Mouse (Mus musculus): ENCODE measurements at regions not wholly inside any gene's neighbourhood (a gene's known extent, or its start where the extent isn't known, plus 50 kb on each side); places are given as distances from the start of the nearest gene placed in this dataset.

DNA sequence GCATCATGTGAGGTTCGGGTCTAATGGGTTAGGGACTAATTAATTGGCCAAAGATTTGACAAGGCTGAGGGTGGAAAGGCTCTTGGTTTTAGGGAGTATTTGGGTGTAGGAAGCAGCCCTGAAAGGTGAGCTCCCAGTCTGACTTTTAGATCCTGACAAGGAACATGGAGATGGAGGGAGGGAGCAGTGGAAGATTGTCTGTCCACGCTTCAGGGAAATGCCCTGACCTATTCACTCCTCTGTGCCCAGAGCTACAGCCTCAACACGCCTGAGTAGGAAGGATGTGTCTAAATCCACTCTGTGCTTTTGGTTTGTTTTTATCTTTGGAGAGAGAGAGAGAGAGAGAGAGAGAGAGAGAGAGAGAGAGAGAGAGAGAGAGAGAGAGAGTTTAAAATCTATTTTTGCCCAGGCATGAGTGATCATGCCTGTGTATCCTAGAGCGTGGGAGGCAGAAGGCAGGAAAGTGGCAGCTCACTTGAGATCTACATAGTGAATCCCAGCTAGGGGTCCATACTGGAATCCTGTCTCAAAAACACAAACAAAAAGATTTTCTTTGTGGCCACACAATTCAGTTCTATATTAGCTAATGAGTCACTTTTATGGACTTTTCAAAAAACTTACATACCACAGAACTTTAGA, 511.5 kb upstream of the Tbl1xr1 start:
- Histone ChIP-seq H3K27me3 (ENCODE audit: control insufficient read depth, insufficient read depth, insufficient read length) (no peaks in the 10 kb centered on the region), H3K79me2 (ENCODE audit: control insufficient read depth, insufficient read depth) (no peaks in the 10 kb centered on the region), H3ac (ENCODE audit: control insufficient read depth, insufficient read length) (no peak overlapping the region), H3K36me3 (ENCODE audit: control insufficient read depth, insufficient read depth) (no peaks in the 10 kb centered on the region), H3K4me2 (ENCODE audit: low read depth) (peak overlapping the region; percentile 57), H3K4me3 (no peak overlapping the region)
- TF ChIP-seq E2F4 (IDR thresholded peaks at IDR 0.05; ENCODE audit: insufficient read depth) = no peak
- TF ChIP-seq POLR2AphosphoS2 (IDR thresholded peaks at IDR 0.05; ENCODE audit: insufficient read length, low read depth) = no peak
- no peak for TF ChIP-seq REST (IDR thresholded peaks at IDR 0.05; ENCODE audit: insufficient read depth, insufficient read length)
- no peak for TF ChIP-seq SRF (IDR thresholded peaks at IDR 0.05; ENCODE audit: control insufficient read depth, insufficient read length, low read depth)
- TF ChIP-seq POLR2A (IDR thresholded peaks at IDR 0.05; ENCODE audit: insufficient read length, low read depth) = no peak
- TF ChIP-seq USF1 (IDR thresholded peaks at IDR 0.05; ENCODE audit: low read depth) = no peak
- no peak for TF ChIP-seq TCF12 (IDR thresholded peaks at IDR 0.05; ENCODE audit: insufficient read depth, poor library complexity, severe bottlenecking)
- TF ChIP-seq TCF3 (IDR thresholded peaks at IDR 0.05; ENCODE audit: insufficient read length, low read depth) = no peak
- no peak for TF ChIP-seq MAX (IDR thresholded peaks at IDR 0.05; ENCODE audit: low read depth)
- TF ChIP-seq MYOG (IDR thresholded peaks at IDR 0.05; ENCODE audit: control insufficient read depth in 1 of 3, insufficient read depth in 1 of 3, insufficient read length in 2 of 3, low read depth in 2 of 3) = no peak
- TF ChIP-seq MYOD1 (IDR thresholded peaks at IDR 0.05; ENCODE audit: control insufficient read depth in 1 of 3, insufficient read length in 2 of 3, low read depth in 2 of 3) = no peak
- no peak for TF ChIP-seq CEBPB (IDR thresholded peaks at IDR 0.05; ENCODE audit: insufficient read depth, poor library complexity, severe bottlenecking)

DNA sequence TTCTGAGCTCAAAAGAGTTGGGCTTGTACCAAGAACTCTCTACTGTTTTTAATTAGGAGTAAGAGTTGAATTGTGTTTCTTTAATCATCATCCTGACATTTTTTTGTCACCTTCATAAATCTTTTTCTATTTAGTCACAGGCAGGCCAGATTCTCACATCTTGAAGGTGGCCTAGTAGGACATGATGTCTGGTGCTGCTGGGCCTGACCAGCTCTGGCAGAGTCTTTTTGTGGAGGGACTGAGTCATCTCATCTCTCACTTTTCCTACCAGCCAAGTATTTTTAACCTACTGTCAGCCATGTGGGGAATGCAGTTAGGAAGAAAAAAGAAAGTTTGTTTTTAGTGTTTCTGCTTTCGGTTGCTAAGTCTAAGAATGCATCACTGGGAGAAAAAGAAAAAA, 506.7 kb upstream of the Tbl1xr1 start:
- Histone ChIP-seq H3ac (ENCODE audit: control insufficient read depth, insufficient read length) (no peak overlapping the region), H3K36me3 (ENCODE audit: control insufficient read depth, insufficient read depth) (no peaks in the 10 kb centered on the region), H3K4me3 (no peak overlapping the region), H3K79me2 (ENCODE audit: control insufficient read depth, insufficient read depth) (no peaks in the 10 kb centered on the region), H3K4me2 (ENCODE audit: low read depth) (no peak overlapping the region), H3K27me3 (ENCODE audit: control insufficient read depth, insufficient read depth, insufficient read length) (no peaks in the 10 kb centered on the region)
- TF ChIP-seq TCF3 (IDR thresholded peaks at IDR 0.05; ENCODE audit: insufficient read length, low read depth) (no peak), MYOD1 (IDR thresholded peaks at IDR 0.05; ENCODE audit: control insufficient read depth in 1 of 3, insufficient read length in 2 of 3, low read depth in 2 of 3) (no peak), TCF12 (IDR thresholded peaks at IDR 0.05; ENCODE audit: insufficient read depth, poor library complexity, severe bottlenecking) (no peak), POLR2AphosphoS2 (IDR thresholded peaks at IDR 0.05; ENCODE audit: insufficient read length, low read depth) (no peak), REST (IDR thresholded peaks at IDR 0.05; ENCODE audit: insufficient read depth, insufficient read length) (no peak), USF1 (IDR thresholded peaks at IDR 0.05; ENCODE audit: low read depth) (no peak), MYOG (IDR thresholded peaks at IDR 0.05; ENCODE audit: control insufficient read depth in 1 of 3, insufficient read depth in 1 of 3, insufficient read length in 2 of 3, low read depth in 2 of 3) (no peak), MAX (IDR thresholded peaks at IDR 0.05; ENCODE audit: low read depth) (no peak)

DNA sequence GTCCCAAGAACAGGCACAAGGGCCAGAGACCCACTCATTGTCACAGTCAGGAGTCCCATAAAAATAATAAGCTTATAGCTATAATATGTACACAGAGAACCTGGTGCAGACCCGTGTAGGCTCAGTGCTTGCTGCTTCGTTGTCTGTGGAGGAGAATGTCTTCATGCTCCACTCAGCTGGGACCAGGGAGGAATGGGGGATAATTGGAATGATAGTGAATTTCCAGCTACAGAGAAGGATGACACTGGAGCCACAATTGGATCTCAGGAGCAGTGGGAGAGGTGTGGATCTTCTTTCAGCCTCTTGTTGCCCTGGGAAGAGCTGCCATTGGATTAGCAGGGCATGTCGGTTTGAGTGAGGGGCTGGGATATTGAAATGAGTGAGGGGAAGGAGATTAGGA, 497.8 kb upstream of the Tbl1xr1 start:
- H3ac ChIP-seq (ENCODE audit: control insufficient read depth, insufficient read length) = no peak overlapping the region
- no peaks in the 10 kb centered on the region for H3K27me3 ChIP-seq (ENCODE audit: control insufficient read depth, insufficient read depth, insufficient read length)
- H3K4me2 ChIP-seq (ENCODE audit: low read depth) = no peak overlapping the region
- no peaks in the 10 kb centered on the region for H3K79me2 ChIP-seq (ENCODE audit: control insufficient read depth, insufficient read depth)
- no peaks in the 10 kb centered on the region for H3K36me3 ChIP-seq (ENCODE audit: control insufficient read depth, insufficient read depth)
- no peak for TF ChIP-seq USF1 (IDR thresholded peaks at IDR 0.05; ENCODE audit: low read depth)
- TF ChIP-seq POLR2AphosphoS2 (IDR thresholded peaks at IDR 0.05; ENCODE audit: insufficient read length, low read depth) = no peak
- TF ChIP-seq MAX (IDR thresholded peaks at IDR 0.05; ENCODE audit: low read depth) = no peak
- TF ChIP-seq E2F4 (IDR thresholded peaks at IDR 0.05; ENCODE audit: insufficient read depth) = no peak
- TF ChIP-seq MYOG (IDR thresholded peaks at IDR 0.05; ENCODE audit: control insufficient read depth in 1 of 3, insufficient read depth in 1 of 3, insufficient read length in 2 of 3, low read depth in 2 of 3) = no peak
- TF ChIP-seq MYOD1 (IDR thresholded peaks at IDR 0.05; ENCODE audit: control insufficient read depth in 1 of 3, insufficient read length in 2 of 3, low read depth in 2 of 3) = no peak
- TF ChIP-seq CEBPB (IDR thresholded peaks at IDR 0.05; ENCODE audit: insufficient read depth, poor library complexity, severe bottlenecking) = no peak
- no peak for TF ChIP-seq POLR2A (IDR thresholded peaks at IDR 0.05; ENCODE audit: insufficient read length, low read depth)
- no peak for TF ChIP-seq SRF (IDR thresholded peaks at IDR 0.05; ENCODE audit: control insufficient read depth, insufficient read length, low read depth)
- TF ChIP-seq TCF3 (IDR thresholded peaks at IDR 0.05; ENCODE audit: insufficient read length, low read depth) = no peak
- TF ChIP-seq REST (IDR thresholded peaks at IDR 0.05; ENCODE audit: insufficient read depth, insufficient read length) = no peak
- TF ChIP-seq TCF12 (IDR thresholded peaks at IDR 0.05; ENCODE audit: insufficient read depth, poor library complexity, severe bottlenecking) = no peak
- H3K4me3 ChIP-seq = no peak overlapping the region

DNA sequence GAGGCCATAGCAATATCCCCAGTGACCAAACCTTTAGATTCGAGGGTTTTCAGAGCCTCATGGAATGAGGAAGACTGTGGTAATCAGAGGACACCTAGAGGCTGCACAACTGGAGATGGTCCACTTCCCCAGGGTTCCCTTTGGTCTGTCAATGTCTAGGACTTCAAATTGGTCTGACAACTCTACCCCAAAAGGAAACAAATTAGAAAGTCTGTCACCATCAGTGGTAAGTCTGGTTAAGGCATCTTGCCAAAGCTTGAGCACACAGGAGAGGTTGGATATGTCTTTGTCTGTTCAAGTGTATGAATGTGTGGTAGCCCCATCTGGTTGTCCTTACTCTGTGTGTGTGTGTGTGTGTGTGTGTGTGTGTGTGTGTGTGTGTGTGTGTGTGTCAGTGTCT, 494.3 kb upstream of the Tbl1xr1 start:
- TF ChIP-seq TCF12 (IDR thresholded peaks at IDR 0.05; ENCODE audit: insufficient read depth, poor library complexity, severe bottlenecking) (no peak), USF1 (IDR thresholded peaks at IDR 0.05; ENCODE audit: low read depth) (no peak), POLR2A (IDR thresholded peaks at IDR 0.05; ENCODE audit: insufficient read length, low read depth) (no peak), POLR2AphosphoS2 (IDR thresholded peaks at IDR 0.05; ENCODE audit: insufficient read length, low read depth) (no peak), MYOD1 (IDR thresholded peaks at IDR 0.05; ENCODE audit: control insufficient read depth in 1 of 3, insufficient read length in 2 of 3, low read depth in 2 of 3) (no peak), TCF3 (IDR thresholded peaks at IDR 0.05; ENCODE audit: insufficient read length, low read depth) (no peak), SRF (IDR thresholded peaks at IDR 0.05; ENCODE audit: control insufficient read depth, insufficient read length, low read depth) (no peak), REST (IDR thresholded peaks at IDR 0.05; ENCODE audit: insufficient read depth, insufficient read length) (no peak), E2F4 (IDR thresholded peaks at IDR 0.05; ENCODE audit: insufficient read depth) (no peak), MYOG (IDR thresholded peaks at IDR 0.05; ENCODE audit: control insufficient read depth in 1 of 3, insufficient read depth in 1 of 3, insufficient read length in 2 of 3, low read depth in 2 of 3) (no peak), CEBPB (IDR thresholded peaks at IDR 0.05; ENCODE audit: insufficient read depth, poor library complexity, severe bottlenecking) (no peak), MAX (IDR thresholded peaks at IDR 0.05; ENCODE audit: low read depth) (no peak)
- Histone ChIP-seq H3K4me2 (ENCODE audit: low read depth) (no peak overlapping the region), H3K27me3 (ENCODE audit: control insufficient read depth, insufficient read depth, insufficient read length) (no peaks in the 10 kb centered on the region), H3K79me2 (ENCODE audit: control insufficient read depth, insufficient read depth) (no peaks in the 10 kb centered on the region), H3K36me3 (ENCODE audit: control insufficient read depth, insufficient read depth) (no peaks in the 10 kb centered on the region), H3ac (ENCODE audit: control insufficient read depth, insufficient read length) (no peak overlapping the region), H3K4me3 (no peak overlapping the region)
